Mouse (Mus musculus) cerebral cortex, adult 2 months (tissue): ENCODE data around the gene Ccdc153.

Experiments used
- WGBS: fragments of 180-500 bp; shearing (Covaris S2); methylation state at CpG from one replicate; pipeline ENCODE4 v1.1.7; 2018; 5-methylcytosine and 5-hydroxymethylcytosine counted together

Gene Ccdc153

GRCm38 (mm10) chr9:44240399-44240798 lies at the start of gene Ccdc153:
Gene Ccdc153, plus strand, starts transcription at chr9:44240676.
- WGBS: 47% methylated on average over 2 of the region's 2 CpGs

GRCm38 (mm10) chr9:44191166-44191565 lies 49.3 kb upstream of the Ccdc153 start:
- 73% methylated on average over 3 of the region's 3 CpGs for WGBS

GRCm38 (mm10) chr9:44192312-44192711 lies 48.2 kb upstream of the Ccdc153 start:
- 71% methylated on average over 3 of the region's 3 CpGs for WGBS

- 79% methylated on average over 5 of the region's 5 CpGs for WGBS
These were observed 47.7 kb upstream of the Ccdc153 start for GRCm38 (mm10) chr9:44192794-44193193.

- 76% methylated on average over 1 of the region's 1 CpGs for WGBS
These were observed 46.5 kb upstream of the Ccdc153 start for GRCm38 (mm10) chr9:44194000-44194399.

- 66% methylated on average over 4 of the region's 4 CpGs for WGBS
These were observed 44.1 kb upstream of the Ccdc153 start for GRCm38 (mm10) chr9:44196354-44196753.

GRCm38 (mm10) chr9:44199166-44199565 lies 41.3 kb upstream of the Ccdc153 start:
- 64% methylated on average over 3 of the region's 3 CpGs for WGBS

GRCm38 (mm10) chr9:44200458-44200857 lies 40.0 kb upstream of the Ccdc153 start:
- 85% methylated on average over 3 of the region's 3 CpGs for WGBS

- WGBS: 91% methylated on average over 2 of the region's 2 CpGs
These were observed 32.6 kb upstream of the Ccdc153 start for GRCm38 (mm10) chr9:44207840-44208239.

- 95% methylated on average over 4 of the region's 4 CpGs for WGBS
These were observed 31.1 kb upstream of the Ccdc153 start for GRCm38 (mm10) chr9:44209416-44209815.

- 92% methylated on average over 4 of the region's 4 CpGs for WGBS
These were observed 28.1 kb upstream of the Ccdc153 start for GRCm38 (mm10) chr9:44212406-44212805.

- 84% methylated on average over 14 of the region's 14 CpGs for WGBS
These were observed 26.9 kb upstream of the Ccdc153 start for GRCm38 (mm10) chr9:44213538-44213937.

- 19% methylated on average over 6 of the region's 6 CpGs for WGBS
These were observed 14.5 kb upstream of the Ccdc153 start for GRCm38 (mm10) chr9:44225993-44226392.

GRCm38 (mm10) chr9:44233021-44233801 lies 7.3 kb upstream of the Ccdc153 start:
- WGBS: under 1% methylated on average over 40 of the region's 40 CpGs

GRCm38 (mm10) chr9:44233802-44234478 lies 6.5 kb upstream of the Ccdc153 start, which contains the start of gene Cbl:
Gene Cbl, minus strand, starts transcription at chr9:44234049.
- WGBS: under 1% methylated on average over 71 of the region's 76 CpGs

GRCm38 (mm10) chr9:44234479-44235427 lies 5.7 kb upstream of the Ccdc153 start:
- WGBS: 19% methylated on average over 19 of the region's 19 CpGs

GRCm38 (mm10) chr9:44236601-44237000 lies 3.9 kb upstream of the Ccdc153 start:
- WGBS: 87% methylated on average over 4 of the region's 4 CpGs

GRCm38 (mm10) chr9:44237128-44237527 lies 3.3 kb upstream of the Ccdc153 start:
- WGBS: 89% methylated on average over 4 of the region's 4 CpGs

- 82% methylated on average over 17 of the region's 17 CpGs for WGBS
These were observed 1.8 kb upstream of the Ccdc153 start for GRCm38 (mm10) chr9:44238501-44239190.

- WGBS: 7% methylated on average over 5 of the region's 5 CpGs
These were observed 1.0 kb upstream of the Ccdc153 start for GRCm38 (mm10) chr9:44239447-44239846.

- WGBS: 63% methylated on average over 5 of the region's 5 CpGs
These were observed 435 bp downstream of the Ccdc153 start for GRCm38 (mm10) chr9:44240911-44241310.
